Mouse (Mus musculus): ENCODE data around the gene Plce1.
A peak's percentile ranks its signal among the peaks of the same experiment; 100 is the strongest.

The Plce1 gene

GRCm38 (mm10) chr19:38818766-38819426 is 338.0 kb downstream of the Plce1 start, which contains the start of gene Noc3l:
TSS of gene Noc3l (minus strand) at chr19:38819237.
- peak; percentile 89 for DNase-seq (ENCODE audit: low read depth, low spot score)

DNA sequence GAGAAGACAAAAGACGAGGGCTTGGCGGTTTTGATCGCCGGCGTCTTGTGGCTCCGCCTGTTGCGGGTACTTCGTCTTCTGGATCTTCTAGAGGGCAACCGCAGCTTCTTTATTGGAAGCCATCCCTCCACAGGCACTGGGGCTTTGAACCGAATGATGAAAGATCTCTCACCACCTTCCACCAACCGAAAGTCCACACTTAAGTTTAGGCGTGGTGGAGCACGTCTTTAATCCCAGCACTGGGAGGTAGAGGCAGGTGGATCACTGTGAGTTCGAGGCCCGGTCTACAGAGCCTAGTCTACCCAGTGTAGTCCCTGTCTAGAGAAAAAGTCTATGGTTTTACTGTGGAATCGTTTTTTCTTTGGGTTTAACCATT is 338.5 kb downstream of the Plce1 start:
- no peak for DNase-seq (ENCODE audit: low read depth, low spot score)

DNA sequence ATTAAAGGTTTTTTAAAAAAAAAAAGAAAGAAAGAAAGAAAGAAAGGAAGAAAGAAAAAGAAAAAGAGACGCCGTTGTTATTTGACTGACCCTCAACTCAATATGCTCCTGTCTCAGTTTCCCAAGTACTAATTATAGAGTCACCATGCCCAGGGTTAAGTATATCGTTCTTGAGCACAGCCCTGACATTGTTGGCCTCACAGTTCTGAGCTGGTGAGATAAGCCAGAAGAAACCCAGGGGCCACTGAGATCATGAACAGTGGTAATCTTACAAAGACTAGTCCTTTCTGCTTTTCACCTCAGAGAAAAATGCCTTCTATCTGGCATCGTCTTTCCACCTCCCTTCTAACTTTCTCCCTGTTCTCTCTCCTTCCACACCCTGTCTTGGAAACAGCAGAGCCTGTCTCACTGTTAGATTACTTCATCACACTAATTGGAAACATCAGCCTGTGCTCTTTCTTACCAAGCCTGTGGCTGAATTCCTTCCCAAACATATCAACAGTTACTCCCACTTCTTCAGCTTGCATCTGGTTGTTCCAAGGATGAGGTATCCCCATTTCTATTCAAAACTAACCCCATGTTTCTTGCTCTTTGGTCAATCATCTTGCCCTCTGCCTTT is 339.4 kb downstream of the Plce1 start:
- DNase-seq (ENCODE audit: low read depth, low spot score), result no peak

- DNase-seq (ENCODE audit: low read depth, low spot score), result no peak
Measured at GRCm38 (mm10) chr19:38833224-38833623, 352.3 kb downstream of the Plce1 start.
